Mouse (Mus musculus) gastrocnemius, postnatal 10 days (tissue): ENCODE data around the gene Carm1. TPM values are rescaled to one million over a fixed set of nuclear protein-coding genes. Genes with fewer than 3 reads are reported as not detected.
A peak's percentile ranks its signal among the peaks of the same experiment; 100 is the strongest.
"Not testable (repeated sequence)": the region's sequence is repeated elsewhere in the genome, so short reads cannot be mapped to it uniquely, and the experiment has no call there.

Source experiments
- DNase-seq: peaks from one replicate; pipeline ENCODE4 v3.0.0; 2021; ENCODE audit warnings: mixed read lengths
- total RNA-seq, 2 experiments: library from RNA; stranded (reverse); gene quantifications; 2 replicates each; pipeline ENCODE4 v1.2.3; 2021

The Carm1 gene
- total RNA-seq, 2 experiments from 2014 or later = 81.0 to 95.2 TPM

- no peak for DNase-seq
Observed at GRCm38 (mm10) chr9:21537009-21537408, 9.7 kb upstream of the Carm1 start.

- no peak for DNase-seq
Observed at GRCm38 (mm10) chr9:21539981-21540753, 6.5 kb upstream of the Carm1 start.

- not testable (repeated sequence) for DNase-seq
Observed at GRCm38 (mm10) chr9:21542001-21542400, 4.7 kb upstream of the Carm1 start.

GRCm38 (mm10) chr9:21545351-21545915, 1.3 kb upstream of the Carm1 start:
- DNase-seq = no peak

GRCm38 (mm10) chr9:21545916-21546788, 542 bp upstream of the Carm1 start:
- DNase-seq = peak; percentile 99

GRCm38 (mm10) chr9:21547075-21547941, 614 bp downstream of the Carm1 start:
- DNase-seq = peak; percentile 62

- no peak for DNase-seq
Observed at GRCm38 (mm10) chr9:21551049-21551448, 4.4 kb downstream of the Carm1 start.

- DNase-seq = no peak
Observed at GRCm38 (mm10) chr9:21553607-21554273, 7.0 kb downstream of the Carm1 start.

GRCm38 (mm10) chr9:21555198-21555742, 8.6 kb downstream of the Carm1 start:
- no peak for DNase-seq

- DNase-seq = no peak
Observed at GRCm38 (mm10) chr9:21556996-21557395, 10.3 kb downstream of the Carm1 start.

GRCm38 (mm10) chr9:21557556-21557955, 10.9 kb downstream of the Carm1 start:
- no peak for DNase-seq

GRCm38 (mm10) chr9:21558366-21558765, 11.7 kb downstream of the Carm1 start:
- no peak for DNase-seq

GRCm38 (mm10) chr9:21559151-21559550, 12.5 kb downstream of the Carm1 start:
- no peak for DNase-seq

- no peak for DNase-seq
Observed at GRCm38 (mm10) chr9:21564420-21564819, 17.7 kb downstream of the Carm1 start.

GRCm38 (mm10) chr9:21565004-21565586, 18.4 kb downstream of the Carm1 start:
- no peak for DNase-seq

GRCm38 (mm10) chr9:21566538-21566937, 19.8 kb downstream of the Carm1 start:
- no peak for DNase-seq

GRCm38 (mm10) chr9:21567051-21567450, 20.4 kb downstream of the Carm1 start:
- DNase-seq = no peak

- no peak for DNase-seq
Observed at GRCm38 (mm10) chr9:21568657-21569255, 22.1 kb downstream of the Carm1 start.

GRCm38 (mm10) chr9:21574012-21574801, 27.5 kb downstream of the Carm1 start:
- no peak for DNase-seq
